Mouse (Mus musculus): ENCODE results near the gene Saal1.
"Not testable (repeated sequence)": the region's sequence is repeated elsewhere in the genome, so short reads cannot be mapped to it uniquely, and the experiment has no call there.

The Saal1 gene

GRCm38 (mm10) chr7:46710390-46710844 is at the start of gene Saal1:
Gene Saal1 (minus strand): TSS chr7:46710680.
- DNase-seq (ENCODE audit: extremely low read depth, low read depth): peak; percentile 71

DNA sequence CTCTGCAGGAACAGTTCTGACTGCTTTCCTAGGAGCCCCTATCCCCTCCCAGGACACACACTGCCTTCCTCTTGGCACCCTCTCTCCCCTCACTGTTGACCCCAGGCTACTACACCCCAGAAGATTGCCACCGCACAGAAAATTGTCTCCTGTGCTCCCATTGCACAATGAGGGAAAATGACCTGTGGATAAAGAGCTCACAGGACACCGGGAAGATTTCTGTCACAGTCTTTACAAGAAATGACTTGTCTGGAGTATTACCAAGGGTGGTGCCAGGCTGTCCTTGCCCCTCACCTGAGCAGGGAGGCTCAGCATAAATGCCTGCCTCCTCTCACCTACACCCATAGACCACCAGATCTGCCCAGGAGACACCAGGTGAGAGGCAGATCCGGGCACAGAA is 41.0 kb upstream of the Saal1 start, which contains the start of gene Saa2:
Saa2 (plus strand) TSS at position 301 of the 400 bp plus-strand sequence.
- DNase-seq (ENCODE audit: extremely low read depth, low read depth): no peak

- no peak for DNase-seq (ENCODE audit: extremely low read depth, low read depth)
Observed at GRCm38 (mm10) chr7:46748459-46748858, 38.0 kb upstream of the Saal1 start.

GRCm38 (mm10) chr7:46746381-46746780 is 35.9 kb upstream of the Saal1 start:
- DNase-seq (ENCODE audit: extremely low read depth, low read depth): no peak

GRCm38 (mm10) chr7:46745816-46746215 is 35.3 kb upstream of the Saal1 start:
- no peak for DNase-seq (ENCODE audit: extremely low read depth, low read depth)

DNA sequence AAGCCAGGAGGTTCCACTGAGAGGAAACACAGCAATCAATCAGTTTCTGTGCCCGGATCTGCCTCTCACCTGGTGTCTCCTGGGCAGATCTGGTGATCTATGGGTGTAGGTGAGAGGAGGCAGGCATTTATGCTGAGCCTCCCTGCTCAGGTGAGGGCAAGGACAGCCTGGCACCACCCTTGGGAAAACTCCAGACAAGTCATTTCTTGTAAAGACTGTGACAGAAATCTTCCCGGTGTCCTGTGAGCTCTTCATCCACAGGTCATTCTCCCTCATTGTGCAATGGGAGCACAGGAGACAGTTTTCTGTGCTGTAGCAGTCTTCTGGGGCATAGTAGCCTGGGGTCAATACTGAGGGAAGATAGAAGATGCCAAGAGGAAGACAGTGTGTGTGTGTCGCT is 32.4 kb upstream of the Saal1 start, which contains the start of gene Saa1:
Saa1 (minus strand) TSS at position 101 of the 400 bp plus-strand sequence.
- not testable (repeated sequence) for DNase-seq (ENCODE audit: extremely low read depth, low read depth)

GRCm38 (mm10) chr7:46740041-46740440 is 29.6 kb upstream of the Saal1 start:
- not testable (repeated sequence) for DNase-seq (ENCODE audit: extremely low read depth, low read depth)

DNA sequence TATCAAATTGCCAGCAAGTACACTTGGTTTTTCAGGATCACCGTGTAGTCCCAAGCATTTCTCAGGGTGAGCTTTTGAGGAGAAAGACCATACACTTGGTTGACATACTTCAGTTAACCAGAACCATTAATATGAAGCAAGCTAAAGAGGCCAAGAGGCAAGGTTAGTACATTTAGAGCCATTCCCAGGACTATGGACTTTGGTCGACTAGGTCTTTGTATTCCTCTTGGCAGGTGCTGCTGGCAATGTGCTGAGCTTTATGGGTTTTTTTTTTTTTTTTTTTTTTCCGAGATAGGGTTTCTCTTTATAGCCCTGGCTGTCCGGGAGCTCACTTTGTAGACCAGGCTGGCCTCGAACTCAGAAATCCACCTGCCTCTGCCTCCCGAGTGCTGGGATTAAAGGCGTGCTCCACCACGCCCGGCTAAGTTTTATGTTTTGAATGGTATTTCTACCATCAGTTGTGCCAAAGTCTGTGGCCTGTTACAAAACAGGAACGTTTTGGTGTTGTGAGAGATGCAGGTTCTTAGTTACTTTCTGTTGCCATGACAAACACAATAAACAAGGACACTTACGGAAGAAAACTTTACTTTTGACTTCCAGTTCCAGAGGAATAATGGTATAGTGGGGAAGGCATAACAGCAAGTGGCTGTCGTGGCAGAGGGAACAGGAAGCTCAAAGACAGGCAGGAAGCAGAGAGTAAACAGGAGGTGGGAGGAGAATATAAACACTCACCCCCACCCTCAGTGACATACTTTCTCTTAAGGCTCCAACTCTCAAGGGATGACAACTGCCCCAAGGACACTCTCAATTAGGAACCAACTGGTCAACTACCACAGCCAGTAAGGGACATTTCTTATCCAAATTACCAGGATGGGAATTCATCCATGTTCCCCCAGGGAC is 28.3 kb upstream of the Saal1 start:
- DNase-seq (ENCODE audit: extremely low read depth, low read depth): no peak

GRCm38 (mm10) chr7:46734983-46735382 is 24.5 kb upstream of the Saal1 start:
- no peak for DNase-seq (ENCODE audit: extremely low read depth, low read depth)

DNA sequence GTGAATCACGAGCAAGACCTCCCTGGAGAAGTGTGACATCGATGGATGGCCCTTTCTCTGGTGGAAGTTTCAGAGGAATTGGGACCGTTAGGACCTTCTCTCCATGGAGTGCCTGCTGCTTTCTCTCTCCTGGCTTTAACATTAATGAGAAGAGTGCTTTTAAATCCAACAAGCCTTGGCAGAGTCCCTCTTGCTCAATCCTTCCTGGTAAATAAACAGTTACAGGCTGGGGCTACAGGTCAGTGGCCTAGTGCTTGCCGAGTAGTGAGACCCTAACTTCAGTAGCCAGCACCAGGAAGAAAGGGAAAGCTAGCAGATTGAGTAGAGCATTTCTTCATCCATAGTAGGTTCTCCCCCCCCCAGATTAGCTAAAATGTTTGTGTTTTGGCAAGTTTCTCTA is 22.0 kb upstream of the Saal1 start, which contains the start of gene Saa4:
Saa4 (minus strand) TSS at position 146 of the 400 bp plus-strand sequence.
- no peak for DNase-seq (ENCODE audit: extremely low read depth, low read depth)

DNA sequence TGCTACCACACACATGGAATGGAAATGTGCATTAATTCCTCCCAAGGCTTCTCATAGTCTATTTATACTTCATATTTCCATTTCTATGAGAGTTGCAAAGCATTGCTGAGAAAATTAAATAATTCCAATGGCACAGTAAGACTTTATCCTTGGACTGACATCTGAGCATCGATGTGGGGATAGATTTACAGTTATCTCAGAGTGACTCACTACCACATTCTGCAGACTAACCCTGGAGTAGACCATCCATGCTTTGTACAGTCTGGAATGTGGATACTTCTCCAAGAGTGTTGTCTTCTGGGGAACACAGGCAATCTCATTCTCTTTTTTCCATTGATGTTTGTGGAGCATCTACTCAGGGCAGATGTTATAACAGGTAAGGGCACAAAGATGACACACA is 17.1 kb upstream of the Saal1 start:
- no peak for DNase-seq (ENCODE audit: extremely low read depth, low read depth)

DNA sequence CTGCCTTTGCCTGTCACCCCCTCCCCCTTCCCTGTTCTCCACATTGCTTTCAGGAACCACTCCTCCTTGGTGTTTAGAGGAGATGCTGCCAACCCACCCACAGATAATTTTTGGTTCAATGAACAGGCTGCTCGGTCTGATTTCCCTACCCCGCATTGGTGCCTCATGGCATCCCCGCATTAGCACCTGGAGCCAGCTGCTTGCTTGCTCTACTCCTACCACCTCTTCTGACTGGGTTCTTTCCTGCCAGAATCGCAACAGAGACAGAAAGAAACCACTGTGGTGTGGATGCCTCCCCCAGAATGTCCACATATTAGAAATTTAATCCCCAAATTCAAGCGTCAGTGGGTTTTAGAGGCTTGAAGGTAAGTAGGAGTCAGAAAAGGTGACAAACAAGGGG is 13.9 kb upstream of the Saal1 start:
- no peak for DNase-seq (ENCODE audit: extremely low read depth, low read depth)

DNA sequence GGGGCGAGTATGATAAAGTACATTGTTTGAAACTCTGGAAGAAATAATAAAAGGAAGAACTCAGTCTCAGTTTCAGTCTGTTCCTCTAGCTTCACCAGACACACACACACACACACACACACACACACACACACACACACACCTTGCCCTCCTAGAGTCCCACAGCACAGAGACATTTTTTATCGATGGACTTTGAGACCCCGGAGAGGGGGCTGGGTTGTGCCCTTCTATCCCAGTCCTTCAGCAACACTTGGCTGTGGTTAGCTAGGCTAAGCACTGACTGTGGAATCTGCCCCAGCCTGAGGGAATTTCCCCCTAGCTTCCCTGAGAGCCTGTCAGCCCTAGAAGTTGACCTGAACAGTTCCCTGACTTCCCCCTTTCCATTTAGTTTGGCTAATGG is 13.4 kb upstream of the Saal1 start:
- DNase-seq (ENCODE audit: extremely low read depth, low read depth): no peak

DNA sequence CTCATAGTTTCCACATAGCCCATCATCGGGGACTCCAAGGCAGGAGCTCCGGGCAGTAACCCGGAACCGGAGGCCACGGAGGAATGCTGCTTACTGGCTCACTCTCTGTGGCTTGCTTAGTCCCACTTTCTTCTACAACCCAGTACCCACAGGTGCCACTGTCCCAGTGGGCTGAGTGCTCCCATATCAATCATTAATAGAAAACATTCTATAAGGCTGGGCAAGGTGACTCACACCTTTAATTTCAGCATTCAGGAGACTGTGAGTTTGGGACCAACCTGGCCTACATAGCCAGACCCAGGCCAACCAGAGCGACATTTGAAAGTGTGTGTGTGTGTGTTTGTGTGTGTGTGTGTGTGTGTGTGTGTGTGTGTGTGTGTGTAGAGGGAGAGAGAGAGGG is 12.9 kb upstream of the Saal1 start:
- DNase-seq (ENCODE audit: extremely low read depth, low read depth): no peak

DNA sequence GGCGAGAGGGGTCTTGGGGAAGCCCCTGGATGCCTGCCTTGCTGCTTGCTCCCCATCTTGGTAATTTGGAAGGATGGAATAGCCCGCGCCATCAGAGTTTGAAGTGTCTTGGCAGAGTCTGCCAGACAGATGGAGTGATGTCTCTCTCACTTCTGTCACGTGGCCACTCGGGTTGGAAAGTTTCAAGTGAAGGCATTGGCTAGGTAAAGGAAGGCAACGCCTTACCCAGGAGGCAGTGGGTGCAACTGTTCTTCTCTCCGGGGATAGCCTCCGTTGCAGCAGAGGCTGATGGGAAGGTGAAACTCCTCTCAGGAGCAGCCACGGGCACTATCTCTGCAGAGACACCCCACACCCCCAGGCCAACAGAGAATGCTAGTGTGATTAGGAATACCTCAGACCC is 10.0 kb upstream of the Saal1 start:
- DNase-seq (ENCODE audit: extremely low read depth, low read depth): no peak

DNA sequence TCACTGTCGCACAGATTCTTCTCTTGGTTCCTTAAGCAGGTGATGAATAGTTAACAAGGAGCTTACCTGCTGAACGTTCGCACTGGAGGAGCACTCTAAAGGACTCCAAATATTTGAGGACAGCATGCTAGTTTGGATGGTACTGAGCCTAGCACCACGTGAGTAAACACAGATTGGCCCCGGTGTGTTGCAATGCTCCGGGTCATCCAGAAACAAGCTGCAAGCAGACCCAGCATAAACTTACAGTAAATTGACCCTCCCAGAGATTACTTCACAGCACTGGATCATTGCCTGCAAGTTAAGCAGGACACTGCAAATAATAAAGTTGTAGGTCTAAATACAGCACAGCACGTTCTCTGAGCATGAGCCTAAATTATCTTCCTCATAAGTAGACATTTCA is 9.0 kb upstream of the Saal1 start:
- no peak for DNase-seq (ENCODE audit: extremely low read depth, low read depth)

- DNase-seq (ENCODE audit: extremely low read depth, low read depth): no peak
Observed at GRCm38 (mm10) chr7:46718591-46719270, 8.3 kb upstream of the Saal1 start.

DNA sequence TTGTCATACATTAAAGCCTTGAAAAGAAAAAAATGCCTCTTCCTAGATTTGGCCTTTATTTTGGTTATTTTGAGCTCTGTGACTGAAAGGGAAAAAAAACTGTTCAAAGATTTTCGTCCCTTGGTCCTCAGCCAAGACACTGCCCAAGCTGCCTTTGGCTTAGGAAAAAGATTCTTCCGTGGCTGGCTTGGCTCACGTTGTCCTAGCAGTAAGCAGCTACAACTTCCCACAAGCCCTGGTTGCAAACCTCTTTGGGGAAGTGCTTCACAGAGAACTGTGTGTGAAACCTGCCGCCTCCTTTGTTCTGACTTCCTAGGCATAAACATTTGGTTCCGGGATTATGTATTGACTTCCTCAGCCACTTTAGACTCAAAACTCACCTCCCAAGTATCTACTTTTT is 6.4 kb upstream of the Saal1 start:
- DNase-seq (ENCODE audit: extremely low read depth, low read depth): no peak

DNA sequence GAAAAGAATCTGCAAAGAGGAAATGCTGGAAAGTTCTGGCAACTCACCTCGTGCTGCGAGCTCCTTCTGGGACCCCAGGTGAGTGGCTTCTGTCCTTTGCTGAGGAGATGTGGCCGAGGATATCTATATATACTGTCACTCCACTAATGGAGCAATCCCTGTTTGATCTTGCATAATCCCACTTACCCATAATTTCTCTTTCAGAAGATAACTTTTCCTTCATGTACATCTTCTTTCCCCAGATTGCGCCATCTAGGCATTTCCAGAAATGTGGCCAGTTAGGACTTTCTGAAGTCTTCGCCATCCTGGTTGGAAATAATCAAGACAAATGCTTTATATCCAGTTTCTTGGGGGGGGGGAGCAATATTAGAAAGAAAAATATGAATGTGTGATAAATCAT is 5.1 kb upstream of the Saal1 start, which contains the start of gene Saa3:
Saa3 (minus strand) TSS at position 101 of the 400 bp plus-strand sequence.
- DNase-seq (ENCODE audit: extremely low read depth, low read depth): no peak

- no peak for DNase-seq (ENCODE audit: extremely low read depth, low read depth)
Observed at GRCm38 (mm10) chr7:46714518-46714917, 4.0 kb upstream of the Saal1 start.

GRCm38 (mm10) chr7:46712250-46712649 is 1.8 kb upstream of the Saal1 start:
- DNase-seq (ENCODE audit: extremely low read depth, low read depth): no peak

- DNase-seq (ENCODE audit: extremely low read depth, low read depth): no peak
Observed at GRCm38 (mm10) chr7:46700521-46701025, 9.9 kb downstream of the Saal1 start.
